Mouse (Mus musculus): ENCODE measurements at regions not wholly inside any gene's neighbourhood (a gene's known extent, or its start where the extent isn't known, plus 50 kb on each side); places are given as distances from the start of the nearest gene placed in this dataset.

- TF ChIP-seq ZC3H11A (IDR thresholded peaks at IDR 0.05; ENCODE audit: borderline replicate concordance, low read depth, low read length) (no peak), CHD2 (IDR thresholded peaks at IDR 0.05; ENCODE audit: low read depth, low read length) (no peak)
Measured at GRCm38 (mm10) chr2:18509317-18509716, 116.7 kb upstream of the Dnajc1 start.
